Mouse (Mus musculus) hindbrain, embryonic 12.5 days (tissue): ENCODE measurements around the gene Map4. TPM values are rescaled to one million over a fixed set of nuclear protein-coding genes. Genes with fewer than 3 reads are reported as not detected.
A peak's percentile ranks its signal among the peaks of the same experiment; 100 is the strongest.

Source experiments
- ATAC-seq: fragments of 200-750 bp; cut with Nextera tagmentation; 2 replicates; pipeline ENCODE4 v1.8.0; 2017; ENCODE audit warnings: moderate TSS enrichment; ENCODE audit not compliant: low FRiP score
- H3K27ac ChIP-seq: fragments of 300-500 bp; sonication (generic); 2 replicates; pipeline ENCODE4 v1.5.1; 2016; ENCODE audit warnings: mild to moderate bottlenecking
- H3K27me3 ChIP-seq: fragments of 300-500 bp; sonication (generic); 2 replicates; pipeline ENCODE4 v1.6.1; 2016; ENCODE audit warnings: mild to moderate bottlenecking
- H3K36me3 ChIP-seq: fragments of 300-500 bp; sonication (generic); 2 replicates; pipeline ENCODE4 v1.6.1; 2016; ENCODE audit warnings: mild to moderate bottlenecking
- H3K4me1 ChIP-seq: fragments of 300-500 bp; sonication (generic); 2 replicates; pipeline ENCODE4 v1.6.1; 2016
- H3K4me2 ChIP-seq: fragments of 300-500 bp; sonication (generic); replicated peaks from 2 replicates; pipeline ENCODE4 v1.6.1; 2016; ENCODE audit warnings: mild to moderate bottlenecking
- H3K4me3 ChIP-seq: fragments of 300-500 bp; sonication (generic); 2 replicates; pipeline ENCODE4 v1.5.1; 2016; ENCODE audit warnings: mild to moderate bottlenecking
- H3K9ac ChIP-seq: fragments of 300-500 bp; sonication (generic); 2 replicates; pipeline ENCODE4 v1.6.1; 2016; ENCODE audit warnings: mild to moderate bottlenecking, moderate library complexity
- H3K9me3 ChIP-seq: fragments of 300-500 bp; sonication (generic); replicated peaks from 2 replicates; pipeline ENCODE4 v1.6.1; 2016; ENCODE audit warnings: mild to moderate bottlenecking
- WGBS: fragments of 180-500 bp; shearing (Covaris S2); methylation state at CpG from one replicate; pipeline ENCODE4 v1.1.7; 2016; 5-methylcytosine and 5-hydroxymethylcytosine counted together
- polyA plus RNA-seq: library from polyadenylated mRNA; unstranded; fragments of >200 nt; fragmentation: Nextera tagmentation; extraction: Ambion mirVana; gene quantifications from 2 replicates; pipeline ENCODE4 v1.2.1, GENCODE M21; 2016

Gene Map4
- polyA plus RNA-seq, 1 experiment from 2014 or later = 137 TPM

GRCm38 (mm10) chr9:109900604-109901003, 30.7 kb upstream of the Map4 start:
- Histone ChIP-seq H3K27ac (no peak overlapping the region), H3K9ac (no peak overlapping the region), H3K27me3 (no peaks in the 10 kb centered on the region), H3K36me3 (no peaks in the 10 kb centered on the region), H3K9me3 (no peaks in the 10 kb centered on the region), H3K4me2 (no peak overlapping the region), H3K4me3 (no peak overlapping the region), H3K4me1 (no peaks in the 10 kb centered on the region)
- ATAC-seq = no peak
- 87% methylated on average over 3 of the region's 3 CpGs for WGBS

GRCm38 (mm10) chr9:109902246-109902645, 29.0 kb upstream of the Map4 start:
- H3K36me3 ChIP-seq = no peaks in the 10 kb centered on the region
- 59% methylated on average over 4 of the region's 4 CpGs for WGBS

GRCm38 (mm10) chr9:109902740-109903139, 28.5 kb upstream of the Map4 start:
- H3K27ac ChIP-seq = no peak overlapping the region
- H3K4me3 ChIP-seq = no peak overlapping the region
- WGBS = 76% methylated on average over 5 of the region's 5 CpGs
- H3K4me1 ChIP-seq = no peaks in the 10 kb centered on the region
- no peak for ATAC-seq
- no peaks in the 10 kb centered on the region for H3K27me3 ChIP-seq
- H3K36me3 ChIP-seq = no peaks in the 10 kb centered on the region
- no peak overlapping the region for H3K9ac ChIP-seq
- H3K4me2 ChIP-seq = no peak overlapping the region
- no peaks in the 10 kb centered on the region for H3K9me3 ChIP-seq

More at GRCm38 (mm10) chr9:109902246-109902645, 29.0 kb upstream of the Map4 start:
- no peak for ATAC-seq
- no peaks in the 10 kb centered on the region for H3K27me3 ChIP-seq
- no peak overlapping the region for H3K4me3 ChIP-seq
- no peaks in the 10 kb centered on the region for H3K4me1 ChIP-seq
- no peak overlapping the region for H3K27ac ChIP-seq
- H3K9ac ChIP-seq = no peak overlapping the region
- H3K9me3 ChIP-seq = no peaks in the 10 kb centered on the region
- H3K4me2 ChIP-seq = no peak overlapping the region

- no peaks in the 10 kb centered on the region for H3K9me3 ChIP-seq
- no peaks in the 10 kb centered on the region for H3K36me3 ChIP-seq
- no peak overlapping the region for H3K4me3 ChIP-seq
- H3K27ac ChIP-seq = no peak overlapping the region
- H3K27me3 ChIP-seq = no peaks in the 10 kb centered on the region
- H3K9ac ChIP-seq = no peak overlapping the region
- WGBS = 70% methylated on average over 8 of the region's 8 CpGs
- no peak for ATAC-seq
- H3K4me1 ChIP-seq = no peaks in the 10 kb centered on the region
- H3K4me2 ChIP-seq = no peak overlapping the region
These were observed 24.0 kb upstream of the Map4 start for GRCm38 (mm10) chr9:109907300-109907699.

- Histone ChIP-seq H3K36me3 (no peaks in the 10 kb centered on the region), H3K27ac (no peak overlapping the region), H3K9ac (no peak overlapping the region), H3K9me3 (no peaks in the 10 kb centered on the region), H3K4me3 (no peak overlapping the region), H3K4me1 (no peaks in the 10 kb centered on the region), H3K4me2 (no peak overlapping the region), H3K27me3 (no peaks in the 10 kb centered on the region)
- WGBS = 76% methylated on average over 6 of the region's 6 CpGs
- no peak for ATAC-seq
These were observed 23.3 kb upstream of the Map4 start for GRCm38 (mm10) chr9:109907774-109908465.

- Histone ChIP-seq H3K4me1 (no peaks in the 10 kb centered on the region), H3K9me3 (no peaks in the 10 kb centered on the region), H3K27me3 (no peaks in the 10 kb centered on the region), H3K36me3 (no peaks in the 10 kb centered on the region), H3K27ac (no peak overlapping the region), H3K9ac (no peak overlapping the region), H3K4me3 (no peak overlapping the region), H3K4me2 (no peak overlapping the region)
- 73% methylated on average over 8 of the region's 8 CpGs for WGBS
- ATAC-seq = no peak
These were observed 22.2 kb upstream of the Map4 start for GRCm38 (mm10) chr9:109909102-109909501.

DNA sequence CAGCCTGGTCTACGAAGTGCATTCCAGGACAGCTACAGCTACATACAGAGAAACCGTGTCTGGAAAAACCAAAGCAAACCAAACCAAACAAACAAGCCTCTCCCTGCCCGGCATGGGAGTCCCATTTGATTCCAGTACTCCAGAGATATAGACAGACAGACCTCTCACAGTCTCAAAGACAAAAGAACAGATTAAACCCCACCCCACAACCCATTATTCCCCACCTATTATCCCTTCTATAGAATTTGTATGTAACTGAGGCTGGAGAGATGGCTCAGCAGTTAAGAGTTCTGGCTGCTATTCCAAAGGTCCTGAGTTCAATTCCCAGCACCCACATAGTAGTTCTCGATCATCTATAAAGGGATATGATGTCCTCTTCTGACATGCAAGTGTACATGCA, 21.3 kb upstream of the Map4 start:
- Histone ChIP-seq H3K9ac (no peak overlapping the region), H3K4me3 (no peak overlapping the region), H3K36me3 (no peaks in the 10 kb centered on the region), H3K27me3 (no peaks in the 10 kb centered on the region), H3K4me2 (no peak overlapping the region), H3K9me3 (no peaks in the 10 kb centered on the region), H3K4me1 (no peaks in the 10 kb centered on the region), H3K27ac (no peak overlapping the region)
- WGBS = 91% methylated on average over 4 of the region's 4 CpGs
- ATAC-seq = no peak

GRCm38 (mm10) chr9:109911779-109912178, 19.5 kb upstream of the Map4 start:
- Histone ChIP-seq H3K9me3 (no peaks in the 10 kb centered on the region), H3K4me2 (no peak overlapping the region), H3K4me3 (no peak overlapping the region), H3K27ac (no peak overlapping the region), H3K27me3 (no peaks in the 10 kb centered on the region), H3K9ac (no peak overlapping the region), H3K4me1 (no peaks in the 10 kb centered on the region), H3K36me3 (no peaks in the 10 kb centered on the region)
- no peak for ATAC-seq
- WGBS = 85% methylated on average over 7 of the region's 7 CpGs

- no peak overlapping the region for H3K27ac ChIP-seq
- no peaks in the 10 kb centered on the region for H3K36me3 ChIP-seq
- no peak for ATAC-seq
- H3K4me1 ChIP-seq = no peaks in the 10 kb centered on the region
- no peak overlapping the region for H3K4me2 ChIP-seq
- H3K4me3 ChIP-seq = no peak overlapping the region
- H3K9me3 ChIP-seq = no peaks in the 10 kb centered on the region
- no peak overlapping the region for H3K9ac ChIP-seq
- H3K27me3 ChIP-seq = no peaks in the 10 kb centered on the region
- 58% methylated on average over 4 of the region's 4 CpGs for WGBS
These were observed 16.9 kb upstream of the Map4 start for GRCm38 (mm10) chr9:109914269-109914926.

DNA sequence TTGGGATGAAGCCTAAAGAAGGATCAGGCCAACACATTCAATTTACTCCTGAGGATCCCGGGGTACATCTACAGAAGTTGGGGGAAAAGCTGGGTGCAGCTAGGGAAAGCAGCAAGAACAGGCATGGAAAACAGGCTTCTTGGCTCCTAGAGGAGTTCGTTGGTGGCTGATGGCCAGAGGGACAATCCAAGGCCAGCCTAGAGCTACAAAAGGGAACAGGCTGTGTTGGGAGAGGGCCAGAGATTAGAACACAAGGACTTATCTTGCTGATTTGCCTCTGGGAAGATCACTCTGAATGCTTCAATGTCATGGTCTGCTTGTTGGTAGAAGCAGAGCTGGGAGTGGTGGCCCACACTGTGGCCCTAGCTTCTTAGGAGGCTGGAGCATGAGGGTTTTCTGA, 13.3 kb upstream of the Map4 start:
- no peak for ATAC-seq
- H3K27me3 ChIP-seq = no peaks in the 10 kb centered on the region
- 92% methylated on average over 2 of the region's 2 CpGs for WGBS
- H3K27ac ChIP-seq = no peak overlapping the region
- no peak overlapping the region for H3K4me3 ChIP-seq
- H3K9ac ChIP-seq = no peak overlapping the region
- no peaks in the 10 kb centered on the region for H3K9me3 ChIP-seq
- no peaks in the 10 kb centered on the region for H3K36me3 ChIP-seq
- no peaks in the 10 kb centered on the region for H3K4me1 ChIP-seq
- H3K4me2 ChIP-seq = no peak overlapping the region

- 90% methylated on average over 3 of the region's 3 CpGs for WGBS
- ATAC-seq = no peak
These were observed 2.1 kb upstream of the Map4 start for GRCm38 (mm10) chr9:109929131-109929530.

GRCm38 (mm10) chr9:109930063-109930462, 1.2 kb upstream of the Map4 start:
- Histone ChIP-seq H3K9me3 (no peaks in the 10 kb centered on the region), H3K4me2 (no peak overlapping the region), H3K4me1 (peaks cover 12% of the 10 kb centered on the region), H3K9ac (no peak overlapping the region), H3K27me3 (no peaks in the 10 kb centered on the region), H3K36me3 (no peaks in the 10 kb centered on the region), H3K4me3 (no peak overlapping the region), H3K27ac (no peak overlapping the region)
- WGBS = 91% methylated on average over 5 of the region's 5 CpGs
- ATAC-seq = no peak

More at GRCm38 (mm10) chr9:109929131-109929530, 2.1 kb upstream of the Map4 start:
- Histone ChIP-seq H3K4me3 (no peak overlapping the region), H3K4me1 (peaks cover 12% of the 10 kb centered on the region), H3K27me3 (no peaks in the 10 kb centered on the region), H3K36me3 (no peaks in the 10 kb centered on the region), H3K9me3 (no peaks in the 10 kb centered on the region), H3K27ac (no peak overlapping the region), H3K9ac (no peak overlapping the region), H3K4me2 (no peak overlapping the region)

DNA sequence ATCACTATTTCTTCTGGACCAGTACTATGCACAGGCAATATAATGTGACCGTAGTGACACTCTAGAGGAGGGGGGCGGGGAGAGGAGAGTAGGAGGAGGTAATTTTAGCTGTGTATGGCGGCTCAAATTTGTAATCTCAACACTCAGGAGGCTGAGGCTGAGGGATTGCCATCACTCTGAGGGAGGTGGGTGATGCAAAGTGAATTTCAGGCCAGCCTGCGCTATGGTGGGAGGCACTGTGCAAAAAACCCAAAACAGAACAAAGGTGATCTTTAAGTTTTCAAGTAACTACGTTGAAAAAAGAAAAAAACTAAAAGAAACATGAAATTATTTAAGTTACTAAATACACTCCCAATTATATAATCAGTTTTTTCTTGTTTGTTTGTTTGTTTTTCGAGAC, 508 bp upstream of the Map4 start:
- ATAC-seq = no peak
- Histone ChIP-seq H3K9ac (peak overlapping the region; percentile 84; the same call in 1 of the 2 replicates), H3K4me1 (peaks cover 12% of the 10 kb centered on the region), H3K27ac (peak overlapping the region; percentile 96), H3K4me2 (peak overlapping the region; percentile 78), H3K36me3 (no peaks in the 10 kb centered on the region), H3K4me3 (peak overlapping the region; percentile 92), H3K27me3 (no peaks in the 10 kb centered on the region), H3K9me3 (no peaks in the 10 kb centered on the region)
- 75% methylated on average over 6 of the region's 6 CpGs for WGBS
